ENCODE assay signal across 31 mouse cellular contexts in the genomic region with DNA sequence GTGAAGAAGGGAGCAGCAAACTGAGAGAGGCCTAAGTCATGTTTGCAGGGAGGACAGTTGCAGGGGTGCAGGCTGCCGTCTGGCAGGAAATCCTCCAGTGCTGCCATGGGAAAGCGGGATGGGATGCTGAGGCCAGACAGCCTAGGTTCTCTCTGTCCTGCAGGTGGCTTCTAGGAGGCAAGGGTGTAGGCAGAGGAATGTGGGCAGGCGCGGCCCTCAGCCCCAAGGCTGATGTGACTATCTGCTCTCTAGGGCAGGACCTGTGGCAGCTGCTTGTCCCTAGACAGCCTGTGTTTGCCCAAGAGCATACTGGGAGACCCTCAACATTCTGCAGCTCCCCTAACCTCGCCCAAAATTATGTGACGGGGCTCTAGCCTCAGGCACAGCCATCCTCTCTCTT. TPM values are rescaled to one million over a fixed set of nuclear protein-coding genes. Genes with fewer than 3 reads are reported as not detected.
"Had no signal": no experiment of that assay in that cellular context is flagged by ENCODE, and none has a peak within 500 bp of the region (broad histone marks: within the 10 kb centered on the region; RNA-seq: fewer than 3 reads in every experiment).

No protein-coding gene starts in this region.

- H3K36me3 ChIP-seq: heart, embryonic 13.5 days; heart, embryonic 15.5 days; hindbrain, embryonic 12.5 days; kidney, embryonic 15.5 days; limb, embryonic 13.5 days; limb, embryonic 15.5 days; liver, embryonic 12.5 days had no signal

- ATAC-seq: hindbrain, postnatal 0 days; intestine, embryonic 16.5 days; liver, embryonic 12.5 days had no signal

- H3K9ac ChIP-seq: heart, embryonic 13.5 days; heart, embryonic 15.5 days; hindbrain, embryonic 12.5 days; hindbrain, embryonic 14.5 days; kidney, embryonic 15.5 days; limb, embryonic 13.5 days; limb, embryonic 15.5 days; liver, embryonic 12.5 days had no signal

- H3K9me3 ChIP-seq: heart, embryonic 15.5 days; kidney, embryonic 15.5 days; limb, embryonic 15.5 days had no signal

- DNase-seq: gastrocnemius, adult 2 months; gastrocnemius, postnatal 10 days; gastrocnemius, postnatal 25 days; heart, adult 11 months; heart, adult 2 months; heart, postnatal 14 days; heart, postnatal 36 days; kidney, adult 11 months; kidney, adult 2 months; kidney, adult 9 months; kidney, postnatal 14 days; kidney, postnatal 36 days; layer of hippocampus, adult 9-11 months; layer of hippocampus, postnatal 36 days; left cerebral cortex, postnatal 4 days had no signal

- H3K27ac ChIP-seq: gastrocnemius, adult 2 months; heart, adult 2 months; heart, embryonic 13.5 days; heart, embryonic 15.5 days; hindbrain, embryonic 12.5 days; hindbrain, embryonic 14.5 days; hindbrain, postnatal 0 days; kidney, embryonic 15.5 days; kidney, postnatal 0 days; limb, embryonic 13.5 days; limb, embryonic 15.5 days; liver, embryonic 12.5 days had no signal

- H3K4me3 ChIP-seq: gastrocnemius, adult 2 months; heart, adult 2 months; heart, embryonic 13.5 days; heart, embryonic 15.5 days; hindbrain, embryonic 12.5 days; kidney, embryonic 15.5 days; limb, embryonic 13.5 days; limb, embryonic 15.5 days; liver, embryonic 12.5 days had no signal

- H3K4me2 ChIP-seq: heart, embryonic 11.5 days; heart, embryonic 13.5 days; heart, embryonic 15.5 days; hindbrain, embryonic 12.5 days; hindbrain, embryonic 14.5 days; kidney, embryonic 15.5 days; limb, embryonic 13.5 days; limb, embryonic 15.5 days; liver, embryonic 12.5 days had no signal

RNA-seq across cellular contexts. Expression of a gene that starts 23.8 kb away (rescaled TPM):
- polyA plus RNA-seq: heart, adult 2 months; heart, embryonic 11.5 days; heart, embryonic 13.5 days; heart, embryonic 15.5 days; heart, postnatal 0 days; intestine, embryonic 14.5 days; intestine, embryonic 16.5 days; kidney, adult 2 months; kidney, embryonic 15.5 days; kidney, postnatal 0 days; large intestine, adult 2 months; liver, adult 2 months; liver, embryonic 12.5 days had no signal
